8 mouse cellular contexts compared by ENCODE assay signal in genomic region chr9:21924099-21924493, GRCm38 (mm10). TPM values are rescaled to one million over a fixed set of nuclear protein-coding genes. Genes with fewer than 3 reads are reported as not detected.
DNase-seq lines count a peak whose midpoint lies in the region; ATAC-seq and TF ChIP-seq lines count a peak whose summit lies in the region.

No protein-coding gene starts in this region.

- peaks cover 13% of the 10 kb centered on the region; the same call in 1 of the 2 replicates for H3K4me1 ChIP-seq in intestine, embryonic 15.5 days (replicated peaks)
- H3K4me1 ChIP-seq in intestine, postnatal 0 days (replicated peaks; ENCODE audit: control insufficient read depth, insufficient read depth, low read length), result peaks cover 5% of the 10 kb centered on the region; the same call in 1 of the 2 replicates
- H3K4me1 ChIP-seq in heart, postnatal 0 days (ENCODE audit: control insufficient read depth, insufficient read depth), result peaks cover 24% of the 10 kb centered on the region
- peaks cover 8 to 20% of the 10 kb centered on the region in 2 experiments for H3K4me1 ChIP-seq in liver, embryonic 14.5 days (replicated peaks; ENCODE audit: control insufficient read depth in 2 of 2, insufficient read depth in 2 of 2, low read length in 1 of 2)
- H3K4me1 ChIP-seq in small intestine, adult 2 months (ENCODE audit: control insufficient read depth, insufficient read depth, insufficient read length, low read length), result peaks cover 15% of the 10 kb centered on the region
- H3K4me1 ChIP-seq in forebrain, postnatal 0 days (ENCODE audit: insufficient read depth), result peaks cover 10% of the 10 kb centered on the region; the same call in 1 of the 2 replicates

- no peaks in the 10 kb centered on the region for H3K36me3 ChIP-seq in intestine, embryonic 15.5 days
- no peaks in the 10 kb centered on the region; the same call in 1 of the 2 replicates for H3K36me3 ChIP-seq in intestine, postnatal 0 days (ENCODE audit: control insufficient read depth, insufficient read depth)
- no peaks in the 10 kb centered on the region for H3K36me3 ChIP-seq in heart, postnatal 0 days (replicated peaks; ENCODE audit: control insufficient read depth, insufficient read depth, low read length)
- no peaks in the 10 kb centered on the region for H3K36me3 ChIP-seq in liver, embryonic 14.5 days (replicated peaks; ENCODE audit: control insufficient read depth, insufficient read depth, low read depth)
- H3K36me3 ChIP-seq in small intestine, adult 2 months (ENCODE audit: control insufficient read depth, insufficient read depth, low read length), result 0 out of 2 replicates have a peak, but pooled peaks cover 2% of the 10 kb centered on the region
- 0 out of 2 replicates have a peak, but pooled peaks cover 3% of the 10 kb centered on the region for H3K36me3 ChIP-seq in forebrain, postnatal 0 days (ENCODE audit: insufficient read depth)

- H3K4me3 ChIP-seq in intestine, embryonic 15.5 days (replicated peaks), result no peak overlapping the region
- H3K4me3 ChIP-seq in intestine, postnatal 0 days (ENCODE audit: low read depth, low read length), result no peak overlapping the region
- H3K4me3 ChIP-seq in heart, postnatal 0 days (ENCODE audit: low read depth, low read length), result no peak overlapping the region
- H3K4me3 ChIP-seq in liver, embryonic 14.5 days (ENCODE audit: insufficient read depth in 1 of 2, low read depth in 2 of 2, low read length in 2 of 2), result no peak overlapping the region
- no peak overlapping the region for H3K4me3 ChIP-seq in small intestine, adult 2 months (ENCODE audit: low read depth, low read length)
- H3K4me3 ChIP-seq in forebrain, postnatal 0 days (ENCODE audit: low read depth, low read length), result no peak overlapping the region

- no peak; the same call in 1 of the 2 replicates for TF ChIP-seq EP300 in heart, postnatal 0 days (IDR thresholded peaks at IDR 0.05; ENCODE audit: low read depth)
- no peak for TF ChIP-seq EP300 in liver, embryonic 14.5 days (IDR thresholded peaks at IDR 0.05; ENCODE audit: low read depth)

- H3K4me2 ChIP-seq in intestine, embryonic 15.5 days (replicated peaks), result no peak overlapping the region
- H3K4me2 ChIP-seq in intestine, postnatal 0 days (replicated peaks; ENCODE audit: low read depth), result no peak overlapping the region
- no peak overlapping the region for H3K4me2 ChIP-seq in heart, postnatal 0 days (ENCODE audit: low read depth, low read length)
- no peak overlapping the region for H3K4me2 ChIP-seq in liver, embryonic 14.5 days (ENCODE audit: low read depth)
- H3K4me2 ChIP-seq in forebrain, postnatal 0 days (ENCODE audit: low read depth), result no peak overlapping the region

- WGBS in intestine, embryonic 15.5 days, result 46% methylated on average over 6 of the region's 6 CpGs
- WGBS in intestine, postnatal 0 days, result 33% methylated on average over 6 of the region's 6 CpGs
- 18% methylated on average over 6 of the region's 6 CpGs for WGBS in heart, postnatal 0 days
- 34% methylated on average over 6 of the region's 6 CpGs for WGBS in liver, embryonic 14.5 days (ENCODE audit: insufficient replicate concordance)
- WGBS in small intestine, adult 2 months, result 29% methylated on average over 6 of the region's 6 CpGs
- WGBS in forebrain, postnatal 0 days, result 62% methylated on average over 6 of the region's 6 CpGs

- H3K27me3 ChIP-seq in intestine, embryonic 15.5 days (replicated peaks), result no peaks in the 10 kb centered on the region
- H3K27me3 ChIP-seq in intestine, postnatal 0 days (replicated peaks; ENCODE audit: control insufficient read depth, insufficient read depth, low read length), result no peaks in the 10 kb centered on the region
- no peaks in the 10 kb centered on the region for H3K27me3 ChIP-seq in heart, postnatal 0 days (ENCODE audit: control insufficient read depth, insufficient read depth, low read length)
- H3K27me3 ChIP-seq in liver, embryonic 14.5 days (ENCODE audit: control insufficient read depth, insufficient read depth, low read length), result no peaks in the 10 kb centered on the region
- H3K27me3 ChIP-seq in small intestine, adult 2 months (ENCODE audit: control insufficient read depth, insufficient read depth, low read length), result no peaks in the 10 kb centered on the region
- no peaks in the 10 kb centered on the region for H3K27me3 ChIP-seq in forebrain, postnatal 0 days (ENCODE audit: insufficient read depth, low read length)

- H3K27ac ChIP-seq in intestine, embryonic 15.5 days, result no peak overlapping the region
- no peak overlapping the region for H3K27ac ChIP-seq in intestine, postnatal 0 days (ENCODE audit: low read depth, low read length)
- H3K27ac ChIP-seq in heart, postnatal 0 days (ENCODE audit: low read depth), result peak overlapping the region; percentile 77
- H3K27ac ChIP-seq in liver, embryonic 14.5 days, result no peak overlapping the region; the same call in 1 of the 2 replicates
- H3K27ac ChIP-seq in small intestine, adult 2 months (ENCODE audit: insufficient read depth, low read depth, low read length), result peak overlapping the region; percentile 63
- no peak overlapping the region for H3K27ac ChIP-seq in forebrain, postnatal 0 days (ENCODE audit: low read depth, low read length)

- H3K9me3 ChIP-seq in intestine, embryonic 15.5 days, result no peaks in the 10 kb centered on the region
- H3K9me3 ChIP-seq in intestine, postnatal 0 days (ENCODE audit: control insufficient read depth), result no peaks in the 10 kb centered on the region
- H3K9me3 ChIP-seq in heart, postnatal 0 days (replicated peaks; ENCODE audit: control insufficient read depth, low read length), result no peaks in the 10 kb centered on the region
- H3K9me3 ChIP-seq in liver, embryonic 14.5 days (ENCODE audit: control insufficient read depth, low read length), result no peaks in the 10 kb centered on the region
- no peaks in the 10 kb centered on the region for H3K9me3 ChIP-seq in forebrain, postnatal 0 days (ENCODE audit: low read length)

- ATAC-seq in intestine, embryonic 15.5 days, result peak; percentile 27; the same call in 1 of the 2 replicates
- no peak for ATAC-seq in intestine, postnatal 0 days
- peak; percentile 81 for ATAC-seq in common myeloid progenitor, adult 5-6 weeks (replicated peaks; ENCODE audit: low read depth, poor library complexity, severe bottlenecking)
- peak; percentile 79 for ATAC-seq in heart, postnatal 0 days (ENCODE audit: insufficient read depth, low read depth)
- ATAC-seq in liver, embryonic 14.5 days (ENCODE audit: insufficient read depth), result peak; percentile 55
- ATAC-seq in activated CD4-positive, CD25-positive, alpha-beta regulatory T cell, adult 4 months, result no peak
- no peak for ATAC-seq in forebrain, postnatal 0 days

- TF ChIP-seq CTCF in intestine, postnatal 0 days (IDR thresholded peaks at IDR 0.05; ENCODE audit: low read depth), result no peak
- TF ChIP-seq CTCF in heart, postnatal 0 days (IDR thresholded peaks at IDR 0.05; ENCODE audit: low read depth), result no peak
- TF ChIP-seq CTCF in liver, embryonic 14.5 days (IDR thresholded peaks at IDR 0.05; ENCODE audit: low read depth), result no peak
- TF ChIP-seq CTCF in small intestine, adult 2 months (IDR thresholded peaks at IDR 0.05; ENCODE audit: extremely low read depth, insufficient read length, insufficient replicate concordance, low read depth, low read length), result no peak
- no peak for TF ChIP-seq CTCF in forebrain, postnatal 0 days (IDR thresholded peaks at IDR 0.05; ENCODE audit: low read depth)

- no peak for TF ChIP-seq POLR2A in small intestine, adult 2 months (IDR thresholded peaks at IDR 0.05; ENCODE audit: low read depth, low read length)

- no peak overlapping the region for H3K9ac ChIP-seq in intestine, embryonic 15.5 days
- no peak overlapping the region for H3K9ac ChIP-seq in intestine, postnatal 0 days (ENCODE audit: low read depth, low read length)
- no peak overlapping the region for H3K9ac ChIP-seq in heart, postnatal 0 days (replicated peaks; ENCODE audit: low read depth, low read length)
- H3K9ac ChIP-seq in liver, embryonic 14.5 days (replicated peaks), result no peak overlapping the region
- H3K9ac ChIP-seq in forebrain, postnatal 0 days, result no peak overlapping the region

- peak; percentile 96 for DNase-seq in heart, postnatal 0 days (ENCODE audit: low spot score)
- peak; percentile 44 to 61 (median 57) for DNase-seq in liver, embryonic 14.5 days (ENCODE audit: low read depth in 3 of 3, low spot score in 3 of 3)
- DNase-seq in forebrain, postnatal 0 days, result no peak

RNA-seq across cellular contexts. Expression of gene Ccdc159, which starts 3.2 kb away (rescaled TPM):
- polyA plus RNA-seq in intestine, embryonic 15.5 days (2015; fragmentation: Nextera tagmentation; extraction: Ambion mirVana), result 3.1 and 4.2 TPM in 2 replicates
- 0.63 and 0.99 TPM in 2 replicates for polyA plus RNA-seq in intestine, postnatal 0 days (2015; fragmentation: Nextera tagmentation; extraction: Ambion mirVana)
- not detected in 2 replicates for total RNA-seq in common myeloid progenitor, adult 5-6 weeks (2017)
- total RNA-seq in heart, postnatal 0 days (2014; rRNA removed; ENCODE audit: low replicate concordance), result 0.88 TPM in 1 of 2 replicates, not detected in the other
- polyA plus RNA-seq in heart, postnatal 0 days (2015; fragmentation: Nextera tagmentation; extraction: Ambion mirVana), result 0.77 and 0.97 TPM in 2 replicates
- 1.2 and 1.4 TPM in 2 replicates for polyA plus RNA-seq in liver, embryonic 14.5 days (2012; rRNA removed)
- 0.52 and 0.58 TPM in 2 replicates for polyA plus RNA-seq in liver, embryonic 14.5 days (2014; fragmentation: Nextera tagmentation; extraction: Ambion mirVana)
- polyA plus RNA-seq in small intestine, adult 2 months (2012; rRNA removed), result 0.71 and 1.2 TPM in 2 replicates
- not detected for polyA plus RNA-seq in activated CD4-positive, CD25-positive, alpha-beta regulatory T cell, adult 4 months (2017; shearing (Covaris generic))
- 8.6 and 13.6 TPM in 2 replicates for total RNA-seq in forebrain, postnatal 0 days (2014; rRNA removed)
- 3.5 and 4.1 TPM in 2 replicates for polyA plus RNA-seq in forebrain, postnatal 0 days (2015; fragmentation: Nextera tagmentation; extraction: Ambion mirVana)

RNA-seq across cellular contexts. Expression of gene Tmem205, which starts 3.3 kb away (rescaled TPM):
- 71.7 and 81.7 TPM in 2 replicates for polyA plus RNA-seq in intestine, embryonic 15.5 days (2015; fragmentation: Nextera tagmentation; extraction: Ambion mirVana)
- 83.1 and 88.2 TPM in 2 replicates for polyA plus RNA-seq in intestine, postnatal 0 days (2015; fragmentation: Nextera tagmentation; extraction: Ambion mirVana)
- 12.1 and 14.1 TPM in 2 replicates for total RNA-seq in common myeloid progenitor, adult 5-6 weeks (2017)
- total RNA-seq in heart, postnatal 0 days (2014; rRNA removed; ENCODE audit: low replicate concordance), result 52.6 and 53.9 TPM in 2 replicates
- 44.8 and 47.2 TPM in 2 replicates for polyA plus RNA-seq in heart, postnatal 0 days (2015; fragmentation: Nextera tagmentation; extraction: Ambion mirVana)
- 37.5 and 61.5 TPM in 2 replicates for polyA plus RNA-seq in liver, embryonic 14.5 days (2012; rRNA removed)
- polyA plus RNA-seq in liver, embryonic 14.5 days (2014; fragmentation: Nextera tagmentation; extraction: Ambion mirVana), result 106 and 110 TPM in 2 replicates
- 81.5 and 113 TPM in 2 replicates for polyA plus RNA-seq in small intestine, adult 2 months (2012; rRNA removed)
- 1 to 10 TPM; 2.6 to 4.7 TPM for polyA plus RNA-seq in activated CD4-positive, CD25-positive, alpha-beta regulatory T cell, adult 4 months (2017; shearing (Covaris generic))
- 42.0 and 47.1 TPM in 2 replicates for total RNA-seq in forebrain, postnatal 0 days (2014; rRNA removed)
- polyA plus RNA-seq in forebrain, postnatal 0 days (2015; fragmentation: Nextera tagmentation; extraction: Ambion mirVana), result 52.8 and 65.9 TPM in 2 replicates

RNA-seq across cellular contexts. Expression of gene Rab3d, which starts 6.1 kb away (rescaled TPM):
- 34.6 and 41.9 TPM in 2 replicates for polyA plus RNA-seq in intestine, embryonic 15.5 days (2015; fragmentation: Nextera tagmentation; extraction: Ambion mirVana)
- polyA plus RNA-seq in intestine, postnatal 0 days (2015; fragmentation: Nextera tagmentation; extraction: Ambion mirVana), result 19.9 and 20.3 TPM in 2 replicates
- 12.5 and 17.1 TPM in 2 replicates for total RNA-seq in common myeloid progenitor, adult 5-6 weeks (2017)
- total RNA-seq in heart, postnatal 0 days (2014; rRNA removed; ENCODE audit: low replicate concordance), result 8.9 and 11.2 TPM in 2 replicates
- polyA plus RNA-seq in heart, postnatal 0 days (2015; fragmentation: Nextera tagmentation; extraction: Ambion mirVana), result 7.7 and 7.9 TPM in 2 replicates
- 6.7 and 10.3 TPM in 2 replicates for polyA plus RNA-seq in liver, embryonic 14.5 days (2012; rRNA removed)
- 6.4 and 6.5 TPM in 2 replicates for polyA plus RNA-seq in liver, embryonic 14.5 days (2014; fragmentation: Nextera tagmentation; extraction: Ambion mirVana)
- 48.9 and 86.7 TPM in 2 replicates for polyA plus RNA-seq in small intestine, adult 2 months (2012; rRNA removed)
- polyA plus RNA-seq in activated CD4-positive, CD25-positive, alpha-beta regulatory T cell, adult 4 months (2017; shearing (Covaris generic)), result 1 to 10 TPM; 5.8 to 7.1 TPM
- total RNA-seq in forebrain, postnatal 0 days (2014; rRNA removed), result 23.7 and 26.7 TPM in 2 replicates
- 23.0 and 28.7 TPM in 2 replicates for polyA plus RNA-seq in forebrain, postnatal 0 days (2015; fragmentation: Nextera tagmentation; extraction: Ambion mirVana)

RNA-seq across cellular contexts. Expression of gene Plppr2, which starts 12.7 kb away (rescaled TPM):
- polyA plus RNA-seq in intestine, embryonic 15.5 days (2015; fragmentation: Nextera tagmentation; extraction: Ambion mirVana), result 6.9 and 7.0 TPM in 2 replicates
- polyA plus RNA-seq in intestine, postnatal 0 days (2015; fragmentation: Nextera tagmentation; extraction: Ambion mirVana), result 2.9 and 3.2 TPM in 2 replicates
- total RNA-seq in common myeloid progenitor, adult 5-6 weeks (2017), result 0.09 TPM in 1 of 2 replicates, not detected in the other
- 2.6 and 6.4 TPM in 2 replicates for total RNA-seq in heart, postnatal 0 days (2014; rRNA removed; ENCODE audit: low replicate concordance)
- polyA plus RNA-seq in heart, postnatal 0 days (2015; fragmentation: Nextera tagmentation; extraction: Ambion mirVana), result 0.86 and 1.4 TPM in 2 replicates
- polyA plus RNA-seq in liver, embryonic 14.5 days (2012; rRNA removed), result 2.6 and 3.9 TPM in 2 replicates
- polyA plus RNA-seq in liver, embryonic 14.5 days (2014; fragmentation: Nextera tagmentation; extraction: Ambion mirVana), result 0.99 and 1.3 TPM in 2 replicates
- polyA plus RNA-seq in small intestine, adult 2 months (2012; rRNA removed), result 5.2 and 5.5 TPM in 2 replicates
- under 1 TPM; 0.17 to 0.36 TPM for polyA plus RNA-seq in activated CD4-positive, CD25-positive, alpha-beta regulatory T cell, adult 4 months (2017; shearing (Covaris generic))
- total RNA-seq in forebrain, postnatal 0 days (2014; rRNA removed), result 97.9 and 108 TPM in 2 replicates
- polyA plus RNA-seq in forebrain, postnatal 0 days (2015; fragmentation: Nextera tagmentation; extraction: Ambion mirVana), result 122 and 144 TPM in 2 replicates

RNA-seq across cellular contexts. Expression of gene Swsap1, which starts 31.5 kb away (rescaled TPM):
- polyA plus RNA-seq in intestine, embryonic 15.5 days (2015; fragmentation: Nextera tagmentation; extraction: Ambion mirVana), result 5.2 and 5.7 TPM in 2 replicates
- 4.6 and 4.8 TPM in 2 replicates for polyA plus RNA-seq in intestine, postnatal 0 days (2015; fragmentation: Nextera tagmentation; extraction: Ambion mirVana)
- 3.7 and 6.9 TPM in 2 replicates for total RNA-seq in common myeloid progenitor, adult 5-6 weeks (2017)
- total RNA-seq in heart, postnatal 0 days (2014; rRNA removed; ENCODE audit: low replicate concordance), result 14.3 and 19.5 TPM in 2 replicates
- polyA plus RNA-seq in heart, postnatal 0 days (2015; fragmentation: Nextera tagmentation; extraction: Ambion mirVana), result 4.6 and 5.1 TPM in 2 replicates
- 1.4 TPM in 2 replicates for polyA plus RNA-seq in liver, embryonic 14.5 days (2012; rRNA removed)
- 3.5 and 3.6 TPM in 2 replicates for polyA plus RNA-seq in liver, embryonic 14.5 days (2014; fragmentation: Nextera tagmentation; extraction: Ambion mirVana)
- polyA plus RNA-seq in small intestine, adult 2 months (2012; rRNA removed), result 4.7 and 7.1 TPM in 2 replicates
- 1 to 10 TPM; 2.1 to 3.8 TPM for polyA plus RNA-seq in activated CD4-positive, CD25-positive, alpha-beta regulatory T cell, adult 4 months (2017; shearing (Covaris generic))
- total RNA-seq in forebrain, postnatal 0 days (2014; rRNA removed), result 28.2 and 37.7 TPM in 2 replicates
- polyA plus RNA-seq in forebrain, postnatal 0 days (2015; fragmentation: Nextera tagmentation; extraction: Ambion mirVana), result 7.0 and 7.3 TPM in 2 replicates

Comparison
In these comparisons a context has a peak if more than half of its experiments do, and no peak if none do; other contexts are left out.
1. ATAC-seq: peak in intestine, embryonic 15.5 days (single experiment), common myeloid progenitor, adult 5-6 weeks (single experiment), heart, postnatal 0 days (single experiment) and liver, embryonic 14.5 days (single experiment); none in intestine, postnatal 0 days (single experiment), activated CD4-positive, CD25-positive, alpha-beta regulatory T cell, adult 4 months (single experiment) and forebrain, postnatal 0 days (single experiment).
2. H3K27ac ChIP-seq: peak in heart, postnatal 0 days (single experiment) and small intestine, adult 2 months (single experiment); none in intestine, embryonic 15.5 days (single experiment), intestine, postnatal 0 days (single experiment), liver, embryonic 14.5 days (single experiment) and forebrain, postnatal 0 days (single experiment).